Mouse (Mus musculus) forelimb bud, embryonic 11.5 days (tissue): ENCODE results near the gene Ntrk1.
A peak's percentile ranks its signal among the peaks of the same experiment; 100 is the strongest.

Experiments
- DNase-seq: peaks from one replicate; pipeline ENCODE4 v3.0.0-alpha.2; 2012; ENCODE audit warnings: low read depth, low spot score

Ntrk1 gene

GRCm38 (mm10) chr3:87752567-87752966, 42.4 kb downstream of the Ntrk1 start:
- DNase-seq = no peak

GRCm38 (mm10) chr3:87749977-87750376, 45.0 kb downstream of the Ntrk1 start:
- DNase-seq = no peak

GRCm38 (mm10) chr3:87749036-87749435, 45.9 kb downstream of the Ntrk1 start:
- DNase-seq = peak; percentile 33

- DNase-seq = no peak
These were observed 46.5 kb downstream of the Ntrk1 start, which contains the start of gene Lrrc71 for GRCm38 (mm10) chr3:87748431-87748830. TSS of gene Lrrc71 (minus strand) at chr3:87748625.

GRCm38 (mm10) chr3:87745036-87745659, 49.8 kb downstream of the Ntrk1 start:
- peak; percentile 51 for DNase-seq

GRCm38 (mm10) chr3:87743927-87744326, 51.0 kb downstream of the Ntrk1 start:
- DNase-seq = no peak

- no peak for DNase-seq
These were observed 52.2 kb downstream of the Ntrk1 start for GRCm38 (mm10) chr3:87742735-87743134.

GRCm38 (mm10) chr3:87742013-87742412, 52.9 kb downstream of the Ntrk1 start:
- no peak for DNase-seq

GRCm38 (mm10) chr3:87738906-87739305, 56.1 kb downstream of the Ntrk1 start:
- no peak for DNase-seq

GRCm38 (mm10) chr3:87735335-87735734, 59.6 kb downstream of the Ntrk1 start:
- DNase-seq = no peak

GRCm38 (mm10) chr3:87733984-87734761, 60.8 kb downstream of the Ntrk1 start:
- no peak for DNase-seq

- DNase-seq = no peak
These were observed 61.9 kb downstream of the Ntrk1 start for GRCm38 (mm10) chr3:87733098-87733497.

- no peak for DNase-seq
These were observed 66.3 kb downstream of the Ntrk1 start for GRCm38 (mm10) chr3:87728696-87729095.
